Mouse (Mus musculus): ENCODE results near the gene Reck.

Reck gene

GRCm38 (mm10) chr4:43903690-43904089, 28.4 kb downstream of the Reck start:
- peak in 1 of 2 experiments; percentile 18 for DNase-seq (ENCODE audit: low read depth in 2 of 2, low spot score in 2 of 2)

GRCm38 (mm10) chr4:43906443-43906842, 31.1 kb downstream of the Reck start:
- DNase-seq (ENCODE audit: low read depth in 2 of 2, low spot score in 2 of 2) = peak; percentile 59 to 74

- no peak for DNase-seq (ENCODE audit: low read depth in 2 of 2, low spot score in 2 of 2)
Observed at GRCm38 (mm10) chr4:43918221-43918620, 42.9 kb downstream of the Reck start.

- no peak for DNase-seq (ENCODE audit: low read depth in 2 of 2, low spot score in 2 of 2)
Observed at GRCm38 (mm10) chr4:43920602-43921001, 45.3 kb downstream of the Reck start.

GRCm38 (mm10) chr4:43925125-43925524, 49.8 kb downstream of the Reck start:
- no peak for DNase-seq (ENCODE audit: low read depth in 2 of 2, low spot score in 2 of 2)

GRCm38 (mm10) chr4:43925779-43926178, 50.4 kb downstream of the Reck start:
- DNase-seq (ENCODE audit: low read depth in 2 of 2, low spot score in 2 of 2) = peak; percentile 78 to 81

- DNase-seq (ENCODE audit: low read depth in 2 of 2, low spot score in 2 of 2) = peak; percentile 41 to 64
Observed at GRCm38 (mm10) chr4:43927826-43928225, 52.5 kb downstream of the Reck start.

GRCm38 (mm10) chr4:43931877-43932276, 56.5 kb downstream of the Reck start:
- DNase-seq (ENCODE audit: low read depth in 2 of 2, low spot score in 2 of 2) = no peak

GRCm38 (mm10) chr4:43936186-43936585, 60.9 kb downstream of the Reck start:
- no peak for DNase-seq (ENCODE audit: low read depth in 2 of 2, low spot score in 2 of 2)

GRCm38 (mm10) chr4:43936749-43937674, 61.7 kb downstream of the Reck start:
- peak; percentile 39 to 44 for DNase-seq (ENCODE audit: low read depth in 2 of 2, low spot score in 2 of 2)

- DNase-seq (ENCODE audit: low read depth in 2 of 2, low spot score in 2 of 2) = no peak
Observed at GRCm38 (mm10) chr4:43941315-43941714, 66.0 kb downstream of the Reck start.

- DNase-seq (ENCODE audit: low read depth in 2 of 2, low spot score in 2 of 2) = no peak
Observed at GRCm38 (mm10) chr4:43942421-43942820, 67.1 kb downstream of the Reck start.

- no peak for DNase-seq (ENCODE audit: low read depth in 2 of 2, low spot score in 2 of 2)
Observed at GRCm38 (mm10) chr4:43947571-43947970, 72.2 kb downstream of the Reck start.

GRCm38 (mm10) chr4:43957292-43957845, 82.0 kb downstream of the Reck start, which contains the start of gene Glipr2:
Gene Glipr2 (plus strand): TSS chr4:43957401.
- peak; percentile 83 to 86 for DNase-seq (ENCODE audit: low read depth in 2 of 2, low spot score in 2 of 2)

GRCm38 (mm10) chr4:43957846-43958461, 82.6 kb downstream of the Reck start:
- DNase-seq (ENCODE audit: low read depth in 2 of 2, low spot score in 2 of 2) = no peak

- no peak for DNase-seq (ENCODE audit: low read depth in 2 of 2, low spot score in 2 of 2)
Observed at GRCm38 (mm10) chr4:43959523-43960179, 84.3 kb downstream of the Reck start.

GRCm38 (mm10) chr4:43960207-43960606, 84.9 kb downstream of the Reck start:
- DNase-seq (ENCODE audit: low read depth in 2 of 2, low spot score in 2 of 2) = no peak

GRCm38 (mm10) chr4:43964326-43964833, 89.0 kb downstream of the Reck start:
- DNase-seq (ENCODE audit: low read depth in 2 of 2, low spot score in 2 of 2) = no peak

GRCm38 (mm10) chr4:43964951-43965684, 89.8 kb downstream of the Reck start:
- no peak for DNase-seq (ENCODE audit: low read depth in 2 of 2, low spot score in 2 of 2)

- DNase-seq (ENCODE audit: low read depth in 2 of 2, low spot score in 2 of 2) = no peak
Observed at GRCm38 (mm10) chr4:43965856-43966535, 90.7 kb downstream of the Reck start.
